Mouse (Mus musculus) liver, postnatal 0 days (tissue): Measurements from ENCODE around the gene Casr. TPM values are rescaled to one million over a fixed set of nuclear protein-coding genes. Genes with fewer than 3 reads are reported as not detected.
A peak's percentile ranks its signal among the peaks of the same experiment; 100 is the strongest.

ENCODE experiments used
- ATAC-seq: fragments of 200-750 bp; cut with Nextera tagmentation; 2 replicates; pipeline ENCODE4 v1.8.0; 2017; ENCODE audit warnings: mild to moderate bottlenecking, moderate library complexity
- DNase-seq: peaks from one replicate; pipeline ENCODE4 v3.0.0-alpha.2; 2016
- H3K27ac ChIP-seq: fragments of 300-500 bp; sonication (generic); 2 replicates; pipeline ENCODE4 v1.5.1; 2014; ENCODE audit warnings: antibody characterized with exemption, moderate library complexity, mild to moderate bottlenecking, low read depth
- H3K27me3 ChIP-seq: fragments of 300-500 bp; sonication (generic); 2 replicates; pipeline ENCODE4 v1.6.1; 2014; ENCODE audit warnings: low read length, control low read depth, mixed read lengths; ENCODE audit not compliant: insufficient read depth
- H3K36me3 ChIP-seq: fragments of 300-500 bp; sonication (generic); replicated peaks from 2 replicates; pipeline ENCODE4 v1.6.1; 2014; ENCODE audit warnings: mild to moderate bottlenecking, control low read depth, low read length, moderate library complexity, mixed read lengths; ENCODE audit not compliant: insufficient read depth
- H3K4me1 ChIP-seq: fragments of 300-500 bp; sonication (generic); 2 replicates; pipeline ENCODE4 v1.6.1; 2014; ENCODE audit warnings: antibody characterized with exemption, mild to moderate bottlenecking, control low read depth; ENCODE audit not compliant: insufficient read depth
- H3K4me2 ChIP-seq: fragments of 300-500 bp; sonication (generic); 2 replicates; pipeline ENCODE4 v1.6.1; 2014; ENCODE audit warnings: low read depth, mild to moderate bottlenecking, low read length, moderate library complexity, mixed read lengths
- H3K4me3 ChIP-seq: fragments of 300-500 bp; sonication (generic); 2 replicates; pipeline ENCODE4 v1.5.1; 2014; ENCODE audit warnings: low read depth, low read length
- H3K9ac ChIP-seq: fragments of 300-500 bp; sonication (generic); replicated peaks from 2 replicates; pipeline ENCODE4 v1.6.1; 2014; ENCODE audit warnings: mild to moderate bottlenecking, moderate library complexity
- H3K9me3 ChIP-seq: fragments of 300-500 bp; sonication (generic); 2 replicates; pipeline ENCODE4 v1.6.1; 2016; ENCODE audit warnings: mild to moderate bottlenecking, control low read depth, low read length, mixed read lengths
- CTCF ChIP-seq: sonication (generic); IDR thresholded peaks from 2 replicates; pipeline ENCODE4 v1.5.1; 2016; ENCODE audit warnings: antibody characterized with exemption, low read depth
- EP300 ChIP-seq: IDR thresholded peaks from 2 replicates; pipeline ENCODE4 v1.6.1; 2016; ENCODE audit warnings: antibody characterized with exemption, low read depth, mild to moderate bottlenecking
- WGBS: fragments of 180-500 bp; shearing (Covaris S2); extraction: QIAGEN DNeasy Blood & Tissue Kit; methylation state at CpG from one replicate; pipeline ENCODE4 v1.1.7; 2014; ENCODE audit not compliant: insufficient replicate concordance; 5-methylcytosine and 5-hydroxymethylcytosine counted together
- polyA plus RNA-seq: library from polyadenylated mRNA; unstranded; fragments of >200 nt; fragmentation: Nextera tagmentation; extraction: Ambion mirVana; gene quantifications from 2 replicates; pipeline ENCODE4 v1.2.1, GENCODE M21; 2015

Gene Casr
- polyA plus RNA-seq, 1 experiment from 2014 or later: 0.04 TPM

GRCm38 (mm10) chr16:36505134-36505533, 56.8 kb downstream of the Casr start:
- Histone ChIP-seq H3K27me3 (no peaks in the 10 kb centered on the region), H3K4me3 (no peak overlapping the region), H3K4me1 (no peaks in the 10 kb centered on the region), H3K27ac (no peak overlapping the region), H3K4me2 (no peak overlapping the region), H3K36me3 (no peaks in the 10 kb centered on the region), H3K9me3 (no peaks in the 10 kb centered on the region), H3K9ac (no peak overlapping the region)
- DNase-seq: no peak
- WGBS: 59% methylated on average over 3 of the region's 3 CpGs
- TF ChIP-seq EP300: no peak
- ATAC-seq: no peak

- no peak overlapping the region for H3K27ac ChIP-seq
- H3K27me3 ChIP-seq: no peaks in the 10 kb centered on the region
- ATAC-seq (no peak), DNase-seq (no peak)
- no peak overlapping the region for H3K9ac ChIP-seq
- WGBS: 42% methylated on average over 2 of the region's 2 CpGs
- H3K4me2 ChIP-seq: no peak overlapping the region
- no peaks in the 10 kb centered on the region for H3K9me3 ChIP-seq
- H3K4me3 ChIP-seq: no peak overlapping the region
- H3K4me1 ChIP-seq: no peaks in the 10 kb centered on the region
- TF ChIP-seq CTCF (no peak), EP300 (no peak)
- H3K36me3 ChIP-seq: no peaks in the 10 kb centered on the region
These were observed 59.7 kb downstream of the Casr start for GRCm38 (mm10) chr16:36502286-36502685.

GRCm38 (mm10) chr16:36492420-36492819, 69.5 kb downstream of the Casr start:
- Histone ChIP-seq H3K9ac (no peak overlapping the region), H3K4me2 (no peak overlapping the region), H3K4me1 (no peaks in the 10 kb centered on the region), H3K4me3 (no peak overlapping the region), H3K9me3 (no peaks in the 10 kb centered on the region), H3K27ac (no peak overlapping the region), H3K27me3 (no peaks in the 10 kb centered on the region), H3K36me3 (no peaks in the 10 kb centered on the region)
- DNase-seq: no peak
- no peak for TF ChIP-seq EP300
- TF ChIP-seq CTCF: no peak
- no peak for ATAC-seq
- 55% methylated on average over 1 of the region's 1 CpGs for WGBS

GRCm38 (mm10) chr16:36476866-36477265, 85.1 kb downstream of the Casr start:
- no peak overlapping the region for H3K4me3 ChIP-seq
- no peaks in the 10 kb centered on the region for H3K4me1 ChIP-seq
- H3K36me3 ChIP-seq: no peaks in the 10 kb centered on the region
- no peak overlapping the region for H3K9ac ChIP-seq
- no peaks in the 10 kb centered on the region for H3K9me3 ChIP-seq
- H3K27ac ChIP-seq: no peak overlapping the region
- WGBS: 31% methylated on average over 9 of the region's 9 CpGs
- peak; percentile 46 for DNase-seq
- no peak for TF ChIP-seq CTCF
- no peak; the same call in 1 of the 2 replicates for TF ChIP-seq EP300
- no peak overlapping the region for H3K4me2 ChIP-seq
- no peaks in the 10 kb centered on the region for H3K27me3 ChIP-seq
- peak; percentile 59 for ATAC-seq

- H3K4me3 ChIP-seq: no peak overlapping the region
- no peak overlapping the region for H3K4me2 ChIP-seq
- H3K9me3 ChIP-seq: no peaks in the 10 kb centered on the region
- no peaks in the 10 kb centered on the region for H3K4me1 ChIP-seq
- no peak overlapping the region for H3K9ac ChIP-seq
- TF ChIP-seq CTCF: no peak
- 81% methylated on average over 3 of the region's 3 CpGs for WGBS
- H3K27me3 ChIP-seq: no peaks in the 10 kb centered on the region
- no peak overlapping the region for H3K27ac ChIP-seq
- no peak for ATAC-seq
- H3K36me3 ChIP-seq: no peaks in the 10 kb centered on the region
- DNase-seq: no peak
These were observed 86.4 kb downstream of the Casr start for GRCm38 (mm10) chr16:36475530-36475929.

DNA sequence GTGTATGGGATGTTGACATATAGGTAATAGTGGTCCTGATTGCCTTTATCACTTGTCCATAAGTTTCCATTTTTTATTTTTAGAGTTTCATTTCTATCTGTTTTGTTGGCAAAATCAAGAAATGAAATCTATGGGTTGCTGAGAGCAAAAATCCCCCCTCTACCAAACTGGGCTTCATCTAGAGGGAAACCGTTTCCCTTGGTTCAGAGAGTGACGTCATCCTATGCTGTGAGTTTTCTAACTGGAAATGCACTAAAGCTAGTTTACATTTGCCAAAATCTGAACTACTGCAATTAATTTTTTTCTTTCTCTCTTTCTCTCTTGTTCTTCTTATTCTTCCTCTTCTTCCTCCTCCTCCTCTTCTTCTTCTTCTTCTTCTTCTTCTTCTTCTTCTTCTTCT, 87.1 kb downstream of the Casr start:
- no peak overlapping the region for H3K4me3 ChIP-seq
- H3K9ac ChIP-seq: no peak overlapping the region
- no peaks in the 10 kb centered on the region for H3K27me3 ChIP-seq
- no peak overlapping the region for H3K27ac ChIP-seq
- no peaks in the 10 kb centered on the region for H3K9me3 ChIP-seq
- WGBS: 59% methylated on average over 2 of the region's 2 CpGs
- no peaks in the 10 kb centered on the region for H3K36me3 ChIP-seq
- no peaks in the 10 kb centered on the region for H3K4me1 ChIP-seq
- DNase-seq: no peak
- ATAC-seq: no peak
- no peak overlapping the region for H3K4me2 ChIP-seq
- TF ChIP-seq CTCF (no peak), EP300 (no peak)
